ENCODE assay signal across 15 mouse cellular contexts in genomic region chr19:46981462-46981861, GRCm38 (mm10). TPM values are rescaled to one million over a fixed set of nuclear protein-coding genes. Genes with fewer than 3 reads are reported as not detected.
"Had no signal": no experiment of that assay in that cellular context is flagged by ENCODE, and none has a peak within 500 bp of the region (broad histone marks: within the 10 kb centered on the region; RNA-seq: fewer than 3 reads in every experiment).

No protein-coding gene starts in this region.

- H3K27me3 ChIP-seq: kidney, embryonic 15.5 days; limb, embryonic 12.5 days; limb, embryonic 15.5 days; liver, embryonic 13.5 days had no signal

- H3K9me3 ChIP-seq: kidney, embryonic 15.5 days; limb, embryonic 12.5 days; limb, embryonic 15.5 days; liver, embryonic 13.5 days had no signal

- H3K4me3 ChIP-seq: kidney, embryonic 15.5 days; left cerebral cortex, adult 2 months; limb, embryonic 12.5 days; limb, embryonic 15.5 days; liver, embryonic 13.5 days had no signal

- H3K4me2 ChIP-seq: kidney, embryonic 15.5 days; limb, embryonic 12.5 days; limb, embryonic 15.5 days; liver, embryonic 13.5 days had no signal

- H3K27ac ChIP-seq: kidney, embryonic 15.5 days; left cerebral cortex, adult 2 months; limb, embryonic 12.5 days; limb, embryonic 15.5 days; liver, embryonic 13.5 days; macrophage had no signal

- H3K9ac ChIP-seq: kidney, embryonic 15.5 days; limb, embryonic 12.5 days; limb, embryonic 15.5 days; liver, embryonic 13.5 days had no signal

- DNase-seq: kidney, adult 2 months; kidney, postnatal 10 days; kidney, postnatal 36 days; layer of hippocampus, postnatal 36 days; liver, embryonic 13.5 days; lung, adult 2 months; lung, postnatal 14 days; midbrain, embryonic 14.5 days; thymus, postnatal 25 days had no signal

- H3K36me3 ChIP-seq: kidney, embryonic 15.5 days; limb, embryonic 12.5 days; limb, embryonic 15.5 days; liver, embryonic 13.5 days had no signal

- ATAC-seq: intestine, postnatal 0 days had no signal

RNA-seq across cellular contexts. Expression of gene Ina, which starts 33.0 kb away (rescaled TPM):
- polyA plus RNA-seq: macrophage had no signal
